Mouse (Mus musculus): ENCODE data around the gene Trim69. TPM values are rescaled to one million over a fixed set of nuclear protein-coding genes. Genes with fewer than 3 reads are reported as not detected.

The Trim69 gene
- polyA plus RNA-seq, 1 experiment from 2014 or later, result 0.09 TPM

DNA sequence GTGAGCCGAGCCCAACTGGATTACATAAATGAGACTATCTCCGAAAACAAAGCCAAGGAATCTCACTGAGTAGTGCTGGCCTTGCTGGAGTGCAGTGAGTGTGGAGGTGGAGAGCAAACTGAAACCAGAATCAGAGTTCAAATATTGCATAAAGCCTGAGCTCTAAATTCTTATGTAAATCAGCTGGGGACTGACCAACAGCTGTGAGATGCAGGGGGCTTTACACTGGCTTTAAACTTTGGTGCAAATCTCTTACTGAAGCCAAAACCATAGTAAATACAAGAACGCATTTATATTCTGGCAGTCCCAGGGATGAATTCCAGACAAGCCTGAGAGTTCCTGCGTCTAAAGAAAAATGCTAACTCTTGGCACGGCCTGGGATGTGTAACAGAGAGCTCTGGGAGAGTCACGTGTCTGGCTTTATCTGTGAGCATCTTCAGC is 2.1 kb upstream of the Trim69 start:
- H3K9me3 ChIP-seq (ENCODE audit: control insufficient read depth, low read length), result no peaks in the 10 kb centered on the region
- 50% methylated on average over 6 of the region's 6 CpGs for WGBS
- ATAC-seq, result no peak
- H3K27ac ChIP-seq (ENCODE audit: low read depth, low read length), result no peak overlapping the region
- no peaks in the 10 kb centered on the region for H3K36me3 ChIP-seq (ENCODE audit: control insufficient read depth, insufficient read depth, low read length)
- H3K9ac ChIP-seq (ENCODE audit: low read depth, low read length), result no peak overlapping the region
- H3K27me3 ChIP-seq (replicated peaks; ENCODE audit: control insufficient read depth, insufficient read depth, low read length), result no peaks in the 10 kb centered on the region
- H3K4me2 ChIP-seq (ENCODE audit: low read length), result no peak overlapping the region
- no peaks in the 10 kb centered on the region for H3K4me1 ChIP-seq (ENCODE audit: control insufficient read depth, insufficient read depth, low read depth, low read length)
- H3K4me3 ChIP-seq (ENCODE audit: low read length), result no peak overlapping the region

DNA sequence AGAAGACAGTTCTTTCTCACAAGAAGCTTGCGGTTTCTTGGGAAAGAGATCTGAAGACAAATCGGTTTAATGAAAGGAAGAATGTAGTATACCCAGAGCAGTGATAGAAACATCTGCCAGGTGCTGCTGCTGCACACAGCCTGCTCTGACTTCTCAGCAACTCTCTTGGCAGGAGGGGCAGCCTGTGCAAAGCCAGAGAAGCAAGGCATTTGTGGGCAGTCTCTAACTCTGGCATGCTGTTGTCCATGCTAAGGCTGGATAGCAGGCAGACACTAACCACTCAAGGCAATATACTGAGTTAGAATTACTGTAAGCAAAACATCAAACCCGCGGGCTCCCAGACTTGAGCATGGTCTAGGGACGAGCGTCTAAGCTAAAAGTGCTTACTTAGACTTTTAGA is 833 bp upstream of the Trim69 start:
- no peaks in the 10 kb centered on the region for H3K4me1 ChIP-seq (ENCODE audit: control insufficient read depth, insufficient read depth, low read depth, low read length)
- ATAC-seq, result no peak
- H3K4me2 ChIP-seq (ENCODE audit: low read length), result no peak overlapping the region
- no peak overlapping the region for H3K27ac ChIP-seq (ENCODE audit: low read depth, low read length)
- H3K36me3 ChIP-seq (ENCODE audit: control insufficient read depth, insufficient read depth, low read length), result no peaks in the 10 kb centered on the region
- no peak overlapping the region for H3K9ac ChIP-seq (ENCODE audit: low read depth, low read length)
- H3K27me3 ChIP-seq (replicated peaks; ENCODE audit: control insufficient read depth, insufficient read depth, low read length), result no peaks in the 10 kb centered on the region
- WGBS, result 81% methylated on average over 6 of the region's 6 CpGs
- H3K4me3 ChIP-seq (ENCODE audit: low read length), result no peak overlapping the region
- H3K9me3 ChIP-seq (ENCODE audit: control insufficient read depth, low read length), result no peaks in the 10 kb centered on the region

- Histone ChIP-seq H3K9ac (ENCODE audit: low read depth, low read length) (no peak overlapping the region), H3K4me3 (ENCODE audit: low read length) (no peak overlapping the region), H3K27ac (ENCODE audit: low read depth, low read length) (no peak overlapping the region), H3K36me3 (ENCODE audit: control insufficient read depth, insufficient read depth, low read length) (no peaks in the 10 kb centered on the region), H3K4me2 (ENCODE audit: low read length) (no peak overlapping the region), H3K27me3 (replicated peaks; ENCODE audit: control insufficient read depth, insufficient read depth, low read length) (no peaks in the 10 kb centered on the region), H3K9me3 (ENCODE audit: control insufficient read depth, low read length) (no peaks in the 10 kb centered on the region), H3K4me1 (ENCODE audit: control insufficient read depth, insufficient read depth, low read depth, low read length) (no peaks in the 10 kb centered on the region)
- 27% methylated on average over 4 of the region's 4 CpGs for WGBS
- no peak for ATAC-seq
Observed at GRCm38 (mm10) chr2:122161542-122161941, 1.0 kb downstream of the Trim69 start.

GRCm38 (mm10) chr2:122162529-122162928 is 2.0 kb downstream of the Trim69 start:
- Histone ChIP-seq H3K27ac (ENCODE audit: low read depth, low read length) (no peak overlapping the region), H3K9ac (ENCODE audit: low read depth, low read length) (no peak overlapping the region), H3K9me3 (ENCODE audit: control insufficient read depth, low read length) (no peaks in the 10 kb centered on the region), H3K36me3 (ENCODE audit: control insufficient read depth, insufficient read depth, low read length) (no peaks in the 10 kb centered on the region), H3K4me1 (ENCODE audit: control insufficient read depth, insufficient read depth, low read depth, low read length) (no peaks in the 10 kb centered on the region), H3K27me3 (replicated peaks; ENCODE audit: control insufficient read depth, insufficient read depth, low read length) (no peaks in the 10 kb centered on the region), H3K4me2 (ENCODE audit: low read length) (no peak overlapping the region), H3K4me3 (ENCODE audit: low read length) (no peak overlapping the region)
- ATAC-seq, result no peak
- WGBS, result 82% methylated on average over 2 of the region's 2 CpGs

GRCm38 (mm10) chr2:122163430-122164195 is 3.1 kb downstream of the Trim69 start:
- ATAC-seq, result no peak
- no peaks in the 10 kb centered on the region for H3K9me3 ChIP-seq (ENCODE audit: control insufficient read depth, low read length)
- no peak overlapping the region for H3K27ac ChIP-seq (ENCODE audit: low read depth, low read length)
- H3K9ac ChIP-seq (ENCODE audit: low read depth, low read length), result no peak overlapping the region
- H3K27me3 ChIP-seq (replicated peaks; ENCODE audit: control insufficient read depth, insufficient read depth, low read length), result no peaks in the 10 kb centered on the region
- H3K36me3 ChIP-seq (ENCODE audit: control insufficient read depth, insufficient read depth, low read length), result no peaks in the 10 kb centered on the region
- H3K4me2 ChIP-seq (ENCODE audit: low read length), result no peak overlapping the region
- H3K4me3 ChIP-seq (ENCODE audit: low read length), result no peak overlapping the region
- H3K4me1 ChIP-seq (ENCODE audit: control insufficient read depth, insufficient read depth, low read depth, low read length), result no peaks in the 10 kb centered on the region
- 76% methylated on average over 13 of the region's 13 CpGs for WGBS

DNA sequence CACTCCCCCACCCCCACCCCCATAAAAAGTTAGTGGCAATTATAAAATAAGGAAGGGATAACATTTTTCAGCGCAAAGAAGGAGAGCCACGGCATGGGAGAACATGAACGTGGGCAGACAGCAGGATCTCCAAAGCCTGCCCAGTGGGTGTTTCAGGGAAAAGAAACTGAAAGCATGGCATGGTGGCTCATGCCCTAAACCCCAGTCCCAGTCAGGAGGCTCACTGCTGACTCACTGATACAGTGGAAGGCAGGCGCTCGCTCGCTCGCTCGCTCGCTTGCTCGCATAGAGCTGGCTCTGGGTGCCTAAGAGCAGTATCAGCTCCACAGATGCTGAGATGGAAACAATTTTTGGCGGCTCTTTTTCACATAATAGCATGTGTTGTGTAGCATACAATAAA is 3.8 kb downstream of the Trim69 start:
- H3K4me1 ChIP-seq (ENCODE audit: control insufficient read depth, insufficient read depth, low read depth, low read length), result no peaks in the 10 kb centered on the region
- no peaks in the 10 kb centered on the region for H3K27me3 ChIP-seq (replicated peaks; ENCODE audit: control insufficient read depth, insufficient read depth, low read length)
- H3K36me3 ChIP-seq (ENCODE audit: control insufficient read depth, insufficient read depth, low read length), result no peaks in the 10 kb centered on the region
- WGBS, result 89% methylated on average over 11 of the region's 11 CpGs
- H3K4me3 ChIP-seq (ENCODE audit: low read length), result no peak overlapping the region
- no peak overlapping the region for H3K27ac ChIP-seq (ENCODE audit: low read depth, low read length)
- H3K4me2 ChIP-seq (ENCODE audit: low read length), result no peak overlapping the region
- ATAC-seq, result no peak
- H3K9ac ChIP-seq (ENCODE audit: low read depth, low read length), result no peak overlapping the region
- no peaks in the 10 kb centered on the region for H3K9me3 ChIP-seq (ENCODE audit: control insufficient read depth, low read length)

GRCm38 (mm10) chr2:122171292-122171691 is 10.8 kb downstream of the Trim69 start:
- H3K4me3 ChIP-seq (ENCODE audit: low read length), result no peak overlapping the region
- no peak overlapping the region for H3K27ac ChIP-seq (ENCODE audit: low read depth, low read length)
- no peak for ATAC-seq
- no peak overlapping the region for H3K9ac ChIP-seq (ENCODE audit: low read depth, low read length)
- 88% methylated on average over 6 of the region's 6 CpGs for WGBS
- no peak overlapping the region for H3K4me2 ChIP-seq (ENCODE audit: low read length)
- H3K4me1 ChIP-seq (ENCODE audit: control insufficient read depth, insufficient read depth, low read depth, low read length), result no peaks in the 10 kb centered on the region
- H3K9me3 ChIP-seq (ENCODE audit: control insufficient read depth, low read length), result no peaks in the 10 kb centered on the region
- H3K27me3 ChIP-seq (replicated peaks; ENCODE audit: control insufficient read depth, insufficient read depth, low read length), result no peaks in the 10 kb centered on the region
- H3K36me3 ChIP-seq (ENCODE audit: control insufficient read depth, insufficient read depth, low read length), result no peaks in the 10 kb centered on the region

- no peak for ATAC-seq
- Histone ChIP-seq H3K4me3 (ENCODE audit: low read length) (no peak overlapping the region), H3K27ac (ENCODE audit: low read depth, low read length) (no peak overlapping the region), H3K27me3 (replicated peaks; ENCODE audit: control insufficient read depth, insufficient read depth, low read length) (no peaks in the 10 kb centered on the region), H3K9ac (ENCODE audit: low read depth, low read length) (no peak overlapping the region), H3K4me1 (ENCODE audit: control insufficient read depth, insufficient read depth, low read depth, low read length) (no peaks in the 10 kb centered on the region), H3K9me3 (ENCODE audit: control insufficient read depth, low read length) (no peaks in the 10 kb centered on the region), H3K36me3 (ENCODE audit: control insufficient read depth, insufficient read depth, low read length) (no peaks in the 10 kb centered on the region), H3K4me2 (ENCODE audit: low read length) (no peak overlapping the region)
- WGBS, result 96% methylated on average over 2 of the region's 2 CpGs
Observed at GRCm38 (mm10) chr2:122172188-122172587, 11.7 kb downstream of the Trim69 start.

- Histone ChIP-seq H3K9me3 (ENCODE audit: control insufficient read depth, low read length) (no peaks in the 10 kb centered on the region), H3K9ac (ENCODE audit: low read depth, low read length) (no peak overlapping the region), H3K36me3 (ENCODE audit: control insufficient read depth, insufficient read depth, low read length) (no peaks in the 10 kb centered on the region), H3K27me3 (replicated peaks; ENCODE audit: control insufficient read depth, insufficient read depth, low read length) (no peaks in the 10 kb centered on the region), H3K4me3 (ENCODE audit: low read length) (no peak overlapping the region), H3K27ac (ENCODE audit: low read depth, low read length) (no peak overlapping the region), H3K4me2 (ENCODE audit: low read length) (no peak overlapping the region), H3K4me1 (ENCODE audit: control insufficient read depth, insufficient read depth, low read depth, low read length) (no peaks in the 10 kb centered on the region)
- WGBS, result 74% methylated on average over 8 of the region's 8 CpGs
- ATAC-seq, result no peak
Observed at GRCm38 (mm10) chr2:122180051-122180822, 19.7 kb downstream of the Trim69 start.

Measured in hindbrain, embryonic 16.5 days (tissue).